Mouse (Mus musculus) lung, postnatal 14 days (tissue): ENCODE measurements at regions not wholly inside any gene's neighbourhood (a gene's known extent, or its start where the extent isn't known, plus 50 kb on each side); places are given as distances from the start of the nearest gene placed in this dataset.

Experiments used
- DNase-seq: peaks from one replicate; pipeline ENCODE4 v3.0.0; 2021

- no peak for DNase-seq
Observed at GRCm38 (mm10) chr14:73996229-73996628, 335.2 kb downstream of the Gm21750 start.

- no peak for DNase-seq
Observed at GRCm38 (mm10) chr14:73997796-73998195, 336.8 kb downstream of the Gm21750 start.

- no peak for DNase-seq
Observed at GRCm38 (mm10) chr14:73999409-73999909, 338.4 kb downstream of the Gm21750 start.

- no peak for DNase-seq
Observed at GRCm38 (mm10) chr14:74006911-74007310, 345.9 kb downstream of the Gm21750 start.

GRCm38 (mm10) chr14:74011555-74011954 lies 350.5 kb downstream of the Gm21750 start:
- DNase-seq: no peak

- no peak for DNase-seq
Observed at GRCm38 (mm10) chr14:74019421-74019820, 358.4 kb downstream of the Gm21750 start.

DNA sequence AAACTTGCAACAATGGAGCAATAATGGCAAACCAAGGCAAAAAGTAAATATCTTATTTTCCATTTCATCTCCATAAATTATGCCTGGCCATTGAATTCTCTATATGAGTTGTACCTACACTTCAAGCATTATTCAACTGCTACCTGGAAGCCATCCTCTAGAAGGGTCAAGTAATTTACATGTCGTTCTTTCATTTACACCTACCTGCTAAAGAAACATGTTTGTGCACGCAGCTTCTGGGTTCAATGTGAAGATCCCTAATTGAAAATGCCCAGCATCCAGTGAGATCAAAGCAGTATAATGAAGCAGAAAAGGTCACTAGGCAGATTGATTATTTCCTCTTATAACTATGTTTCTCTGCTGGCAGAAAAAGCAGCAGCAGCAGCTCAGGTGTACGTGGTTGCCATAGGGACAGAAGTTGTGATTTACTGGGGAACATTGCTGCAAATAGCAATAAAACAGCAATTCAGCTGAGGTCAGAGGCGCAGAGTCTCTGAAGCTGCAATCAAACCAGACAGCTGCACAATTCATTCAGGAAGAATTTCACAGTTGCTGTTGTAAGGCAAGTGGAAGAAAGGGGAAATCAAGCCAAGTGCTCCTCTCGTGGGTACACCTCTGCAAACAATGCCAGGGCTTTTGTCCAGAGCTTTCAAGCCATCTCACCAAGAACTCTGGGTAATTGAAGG lies 386.1 kb downstream of the Gm21750 start:
- DNase-seq: no peak

DNA sequence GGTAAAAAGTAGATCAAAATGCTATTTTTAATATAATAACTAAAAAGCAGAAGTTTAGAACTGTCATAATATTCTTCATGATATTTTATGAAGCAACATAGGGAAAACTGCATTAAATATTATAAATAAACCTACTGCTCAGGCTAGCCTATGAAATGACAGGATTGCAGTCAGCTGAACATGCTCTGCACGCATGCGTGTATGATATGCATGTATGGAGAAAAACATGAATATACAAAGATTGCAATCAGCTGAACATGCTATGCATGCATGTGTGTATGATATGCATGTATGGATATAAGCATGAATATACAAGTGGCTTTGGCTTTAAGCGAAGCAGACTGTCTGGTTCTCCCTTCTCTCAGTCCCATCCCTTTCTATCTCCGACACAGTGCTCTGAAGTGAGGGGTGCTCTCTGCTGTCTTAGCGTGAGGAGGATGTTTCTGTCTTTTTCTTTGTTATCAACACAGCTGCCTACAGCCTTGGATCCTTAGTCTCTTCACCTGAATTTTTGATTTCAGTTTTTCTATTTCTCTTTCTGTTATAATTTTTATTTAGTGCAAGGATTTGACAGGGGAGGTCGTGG lies 386.8 kb downstream of the Gm21750 start:
- DNase-seq: no peak

DNA sequence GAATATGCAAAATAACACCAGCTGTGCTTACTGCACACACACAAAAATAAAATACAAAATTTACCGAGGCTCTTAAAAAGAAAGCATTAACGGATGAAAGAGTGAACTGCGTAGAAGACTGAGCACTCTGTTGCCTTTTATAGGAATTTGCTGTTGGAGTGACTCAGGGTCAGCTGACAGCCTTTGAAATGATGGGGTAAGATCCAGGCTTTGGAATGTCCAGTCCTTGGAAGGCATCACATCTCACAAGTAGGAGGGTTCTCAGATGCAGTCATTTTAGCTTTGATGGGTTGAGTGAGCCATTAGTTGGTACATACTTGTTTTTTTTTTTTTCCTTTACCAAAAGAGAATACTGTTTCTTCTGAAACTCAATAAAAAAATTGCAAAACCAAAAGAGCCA lies 387.4 kb downstream of the Gm21750 start:
- no peak for DNase-seq

GRCm38 (mm10) chr14:74066051-74066450 lies 405.0 kb downstream of the Gm21750 start:
- DNase-seq: no peak

DNA sequence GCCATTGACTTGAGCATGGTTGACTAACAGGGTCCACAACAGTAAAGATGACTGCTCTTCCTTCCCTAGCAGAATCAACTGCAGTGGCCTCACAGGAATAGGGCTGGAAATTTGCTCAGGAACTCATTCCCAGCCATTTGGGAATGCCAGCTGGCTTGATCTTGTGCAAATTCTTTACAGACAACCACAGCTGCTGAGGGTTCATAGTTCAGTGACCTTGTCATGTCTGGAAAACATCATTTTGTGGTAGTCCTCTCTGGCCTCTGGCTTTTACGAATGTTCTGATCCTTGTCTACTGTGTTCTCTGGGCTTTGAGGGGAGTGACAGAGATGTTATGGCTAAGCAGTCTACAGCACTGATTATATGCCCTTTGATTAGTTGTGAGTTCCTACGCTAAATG lies 432.0 kb downstream of the Gm21750 start:
- no peak for DNase-seq

DNA sequence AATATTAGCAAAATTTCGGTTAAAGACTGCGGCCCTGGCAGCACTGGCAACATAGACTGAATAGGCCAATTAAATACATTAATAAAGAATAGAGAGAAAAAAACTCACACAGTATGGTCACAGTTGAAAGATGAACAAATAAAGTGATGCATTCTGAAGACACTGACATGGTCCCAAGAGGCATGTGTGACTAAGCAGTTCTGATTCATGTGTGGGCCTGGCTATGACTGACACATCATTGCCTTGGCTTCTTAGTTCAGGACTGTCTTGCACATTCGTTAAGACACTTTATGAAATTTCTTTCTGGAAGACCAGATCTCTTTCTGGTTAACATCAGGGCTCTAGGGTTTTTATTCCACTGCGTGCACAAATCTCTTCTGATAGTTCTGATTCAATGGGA lies 438.7 kb downstream of the Gm21750 start:
- DNase-seq: no peak

GRCm38 (mm10) chr14:74112603-74113002 lies 451.6 kb downstream of the Gm21750 start:
- DNase-seq: no peak

DNA sequence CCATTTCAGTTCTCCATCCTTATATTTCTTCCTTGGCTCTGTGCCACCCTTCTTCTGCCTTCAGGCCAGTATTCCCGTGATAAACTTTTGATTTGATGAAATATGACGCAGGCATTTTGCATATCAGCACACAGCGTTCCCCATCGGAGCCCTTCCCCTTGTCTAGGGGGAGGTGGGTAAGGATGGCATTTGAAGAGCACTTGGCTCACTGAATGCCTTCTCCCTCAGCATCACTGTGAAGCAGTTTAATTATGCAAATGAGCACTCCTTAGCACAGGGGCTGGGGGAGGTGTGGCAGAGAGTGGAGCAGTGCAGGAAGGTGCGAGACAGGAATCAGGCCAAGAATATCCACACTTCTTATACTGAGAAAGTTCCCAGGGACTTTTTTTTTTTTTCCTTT lies 452.1 kb downstream of the Gm21750 start:
- DNase-seq: no peak

DNA sequence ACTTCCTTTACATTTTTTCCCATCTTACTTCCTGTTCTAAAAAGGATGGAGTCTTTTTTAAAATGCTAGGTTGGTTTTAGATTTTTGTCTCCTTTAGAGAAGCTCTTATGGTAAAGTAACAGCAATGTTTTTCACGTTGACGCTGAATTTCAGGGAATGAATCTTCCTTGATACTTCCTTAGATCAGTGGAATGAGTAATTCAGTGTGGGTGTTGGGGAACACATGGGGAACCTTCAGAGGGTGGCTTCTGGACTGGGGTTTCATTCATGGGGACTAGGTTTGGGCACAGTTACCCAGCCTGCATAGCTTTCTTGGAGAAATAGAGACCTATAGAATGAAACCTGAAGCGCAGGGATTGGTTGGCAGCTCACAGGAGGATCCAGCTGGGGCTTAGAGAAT lies 452.5 kb downstream of the Gm21750 start:
- no peak for DNase-seq

DNA sequence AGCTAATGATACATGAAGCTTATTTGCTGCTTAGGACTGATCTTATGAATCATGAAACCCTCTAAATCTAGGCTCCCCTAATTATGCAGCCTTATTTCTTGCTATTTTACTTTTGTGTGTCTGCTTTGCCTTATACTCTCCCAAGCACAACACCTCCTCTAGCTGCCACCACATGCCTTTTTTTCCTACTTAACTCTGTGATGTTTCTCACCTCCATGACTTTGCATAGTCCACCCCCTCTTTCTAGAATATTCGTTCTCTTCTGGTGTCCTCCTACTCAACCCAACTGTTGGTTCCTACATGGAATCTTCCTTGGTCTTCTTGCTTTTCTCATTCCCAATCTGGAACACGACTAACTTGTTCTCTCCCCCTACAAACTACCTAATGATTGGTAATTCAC lies 456.7 kb downstream of the Gm21750 start:
- DNase-seq: no peak

GRCm38 (mm10) chr14:74145202-74145700 lies 484.2 kb downstream of the Gm21750 start:
- no peak for DNase-seq

GRCm38 (mm10) chr14:74166221-74166620 lies 474.4 kb upstream of the Htr2a start:
- no peak for DNase-seq

GRCm38 (mm10) chr14:74169131-74169875 lies 471.3 kb upstream of the Htr2a start:
- DNase-seq: no peak

DNA sequence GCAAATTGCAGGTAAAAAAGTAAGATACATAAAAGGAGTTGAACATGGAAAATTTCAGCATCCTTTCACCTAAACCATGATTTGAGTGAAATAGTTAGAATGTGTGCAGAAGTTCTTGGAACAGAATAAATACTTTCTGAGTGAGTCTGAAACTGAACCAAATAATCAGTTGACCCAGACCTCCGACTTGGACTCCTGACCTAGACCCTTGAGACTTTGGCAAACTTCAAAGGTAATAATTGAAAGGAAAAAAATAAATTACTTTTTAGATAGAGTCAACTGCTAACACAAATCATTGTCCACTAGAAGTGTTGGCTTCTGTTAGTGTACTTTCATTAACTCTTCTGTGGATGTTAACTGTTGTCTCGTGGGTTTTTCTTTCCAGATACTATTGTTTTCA lies 460.6 kb upstream of the Htr2a start:
- no peak for DNase-seq

GRCm38 (mm10) chr14:74182996-74183395 lies 457.6 kb upstream of the Htr2a start:
- no peak for DNase-seq

GRCm38 (mm10) chr14:74201710-74202109 lies 438.9 kb upstream of the Htr2a start:
- no peak for DNase-seq

DNA sequence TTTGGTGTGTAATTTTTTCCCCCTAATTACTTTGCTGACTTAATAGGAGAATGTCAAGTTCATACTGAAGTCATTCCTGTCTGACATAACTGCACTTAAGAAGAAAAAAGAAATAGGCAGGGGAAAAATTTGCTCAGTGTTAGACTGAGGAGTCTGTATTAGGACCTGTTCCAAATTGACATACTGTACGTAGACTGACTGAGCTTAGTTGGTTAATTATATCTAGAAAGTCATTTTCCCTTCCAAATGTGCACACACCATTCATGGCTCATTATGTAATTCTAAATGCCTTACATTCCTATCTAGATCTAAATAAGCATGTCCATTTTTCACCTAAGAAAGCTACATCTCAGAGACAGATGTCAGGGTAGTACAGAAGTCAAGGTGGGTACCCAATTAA lies 435.6 kb upstream of the Htr2a start:
- no peak for DNase-seq

GRCm38 (mm10) chr14:74217914-74218446 lies 422.7 kb upstream of the Htr2a start:
- no peak for DNase-seq
